Mouse (Mus musculus): ENCODE data around the gene Scube2.

DNA sequence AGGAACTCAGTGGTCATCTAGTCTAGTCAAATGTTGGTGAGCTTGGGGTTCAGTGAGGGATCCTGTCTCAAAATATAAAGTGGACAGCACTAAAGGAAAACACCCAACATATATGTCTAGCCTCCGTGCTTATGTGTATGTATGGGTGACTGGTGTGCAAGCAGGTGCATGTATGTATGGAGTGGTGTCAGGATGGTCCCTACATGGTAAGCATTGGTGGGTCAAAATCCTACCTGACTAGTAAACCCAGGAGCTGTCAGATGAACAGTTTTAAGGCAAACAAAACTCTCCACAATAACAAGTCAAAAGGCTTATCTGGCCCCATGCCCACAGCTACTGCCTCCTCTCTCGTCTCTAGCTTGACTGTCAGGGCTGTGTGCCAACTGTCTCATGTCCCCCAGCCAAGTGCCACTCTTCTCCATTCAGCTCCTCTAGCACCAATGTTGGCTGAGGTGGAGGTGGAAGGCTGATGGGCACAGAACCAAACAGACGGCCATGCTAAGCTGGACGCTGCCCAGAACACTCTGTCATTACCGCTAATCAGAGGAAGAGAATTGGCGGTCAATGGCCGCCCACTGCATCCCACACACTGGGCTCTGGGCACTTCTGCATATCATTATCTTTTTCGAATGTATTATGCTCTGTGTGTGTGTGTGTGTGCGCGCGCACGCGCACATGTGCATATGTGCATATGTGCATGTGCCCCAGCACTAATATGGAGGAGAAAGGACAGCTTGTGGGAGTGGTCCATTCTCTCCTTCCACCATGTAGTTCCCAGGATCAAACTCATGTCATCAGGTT is 23.7 kb downstream of the Scube2 start:
- no peak for TF ChIP-seq POLR2A (IDR thresholded peaks at IDR 0.05; ENCODE audit: low read depth, low read length)
- TF ChIP-seq CTCF (conservative IDR thresholded peaks at IDR 0.05; ENCODE audit: insufficient read depth, insufficient read length, low read depth, low read length): no peak

Data from kidney, adult 2 months (tissue).